Mouse (Mus musculus) kidney, embryonic 16.5 days (tissue): ENCODE data around the gene Ctnna2. TPM values are rescaled to one million over a fixed set of nuclear protein-coding genes. Genes with fewer than 3 reads are reported as not detected.

ENCODE experiments used
- ATAC-seq: fragments of 200-750 bp; cut with Nextera tagmentation; 2 replicates; pipeline ENCODE4 v1.8.0; 2017; ENCODE audit warnings: moderate TSS enrichment; ENCODE audit not compliant: low FRiP score, low TSS enrichment
- H3K27ac ChIP-seq: fragments of 300-500 bp; sonication (generic); 2 replicates; pipeline ENCODE4 v1.5.1; 2014; ENCODE audit warnings: low read length
- H3K27me3 ChIP-seq: fragments of 300-500 bp; sonication (generic); 2 replicates; pipeline ENCODE4 v1.6.1; 2014; ENCODE audit warnings: low read length, control low read depth, mixed read lengths; ENCODE audit not compliant: insufficient read depth
- H3K36me3 ChIP-seq: fragments of 300-500 bp; sonication (generic); 2 replicates; pipeline ENCODE4 v1.6.1; 2014; ENCODE audit warnings: low read length, control low read depth, mixed read lengths; ENCODE audit not compliant: insufficient read depth
- H3K4me1 ChIP-seq: fragments of 300-500 bp; sonication (generic); 2 replicates; pipeline ENCODE4 v1.6.1; 2014; ENCODE audit warnings: low read length, control low read depth, mixed read lengths; ENCODE audit not compliant: insufficient read depth
- H3K4me2 ChIP-seq: fragments of 300-500 bp; sonication (generic); replicated peaks from 2 replicates; pipeline ENCODE4 v1.6.1; 2014; ENCODE audit warnings: low read depth, low read length
- H3K4me3 ChIP-seq: fragments of 300-500 bp; sonication (generic); 2 replicates; pipeline ENCODE4 v1.5.1; 2014; ENCODE audit warnings: mild to moderate bottlenecking, low read length
- H3K9ac ChIP-seq: fragments of 300-500 bp; sonication (generic); replicated peaks from 2 replicates; pipeline ENCODE4 v1.6.1; 2014; ENCODE audit warnings: low read length
- H3K9me3 ChIP-seq: fragments of 300-500 bp; sonication (generic); 2 replicates; pipeline ENCODE4 v1.6.1; 2016; ENCODE audit warnings: low read length, control low read depth
- WGBS: fragments of 180-500 bp; shearing (Covaris S2); extraction: QIAGEN DNeasy Blood & Tissue Kit; methylation state at CpG from one replicate; pipeline ENCODE4 v1.1.7; 2014; 5-methylcytosine and 5-hydroxymethylcytosine counted together
- polyA plus RNA-seq: library from polyadenylated mRNA; unstranded; fragments of >200 nt; fragmentation: Nextera tagmentation; extraction: Ambion mirVana; gene quantifications from 2 replicates; pipeline ENCODE4 v1.2.1, GENCODE M21; 2015

Gene Ctnna2
- polyA plus RNA-seq, 1 experiment from 2014 or later, result 0.91 TPM

DNA sequence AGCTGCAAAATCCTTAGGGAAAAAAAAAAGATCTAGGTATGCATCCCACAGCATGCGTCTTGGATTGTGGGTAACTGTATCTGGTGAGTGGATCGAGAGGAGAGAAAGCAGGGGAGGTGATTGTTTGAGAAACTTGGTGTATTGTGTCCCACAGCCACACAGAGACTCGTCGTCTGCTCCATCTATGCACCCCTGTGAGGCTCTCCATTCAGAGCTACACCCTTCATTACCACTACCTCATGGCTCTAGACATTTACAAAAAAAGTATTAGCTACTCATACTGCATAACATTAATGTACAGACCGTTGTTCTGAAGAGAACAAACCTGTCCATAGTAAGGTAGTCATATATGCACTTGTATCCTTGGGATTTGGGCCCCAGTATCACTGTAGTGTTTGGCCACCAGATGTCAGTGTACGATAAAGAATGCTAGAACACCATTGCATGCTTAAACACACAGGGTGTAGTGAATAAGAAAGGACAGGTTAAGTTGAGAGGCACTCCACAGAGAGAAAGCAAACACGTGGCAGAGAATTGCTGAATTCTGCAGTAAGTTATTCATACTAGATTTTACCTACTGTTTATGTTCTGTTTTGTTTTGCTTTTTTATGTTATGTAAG, 350.8 kb downstream of the Ctnna2 start:
- Histone ChIP-seq H3K27ac (no peak overlapping the region), H3K4me1 (no peaks in the 10 kb centered on the region), H3K27me3 (no peaks in the 10 kb centered on the region), H3K36me3 (no peaks in the 10 kb centered on the region), H3K9me3 (no peaks in the 10 kb centered on the region), H3K4me2 (no peak overlapping the region), H3K4me3 (no peak overlapping the region), H3K9ac (no peak overlapping the region)
- WGBS, result 57% methylated on average over 7 of the region's 7 CpGs
- peak; percentile 67; the same call in 1 of the 2 replicates for ATAC-seq

- Histone ChIP-seq H3K4me3 (no peak overlapping the region), H3K4me2 (no peak overlapping the region), H3K27me3 (no peaks in the 10 kb centered on the region), H3K9me3 (no peaks in the 10 kb centered on the region), H3K4me1 (0 out of 2 replicates have a peak, but pooled peaks cover 4% of the 10 kb centered on the region), H3K27ac (peak overlapping the region; percentile 67; the same call in 1 of the 2 replicates), H3K36me3 (no peaks in the 10 kb centered on the region), H3K9ac (no peak overlapping the region)
- 78% methylated on average over 14 of the region's 14 CpGs for WGBS
- peak; percentile 59; the same call in 1 of the 2 replicates for ATAC-seq
Measured at GRCm38 (mm10) chr6:77604642-77605392, 374.7 kb downstream of the Ctnna2 start.

- Histone ChIP-seq H3K4me3 (no peak overlapping the region), H3K4me2 (0 out of 2 replicates have a peak overlapping the region, but pooled peaks have one; percentile 4), H3K27ac (peak overlapping the region; percentile 67; the same call in 1 of the 2 replicates), H3K9me3 (no peaks in the 10 kb centered on the region), H3K36me3 (no peaks in the 10 kb centered on the region), H3K27me3 (no peaks in the 10 kb centered on the region), H3K9ac (no peak overlapping the region), H3K4me1 (0 out of 2 replicates have a peak, but pooled peaks cover 4% of the 10 kb centered on the region)
- WGBS, result 16% methylated on average over 1 of the region's 1 CpGs
- peak; percentile 65 for ATAC-seq
Measured at GRCm38 (mm10) chr6:77603914-77604313, 375.6 kb downstream of the Ctnna2 start.

DNA sequence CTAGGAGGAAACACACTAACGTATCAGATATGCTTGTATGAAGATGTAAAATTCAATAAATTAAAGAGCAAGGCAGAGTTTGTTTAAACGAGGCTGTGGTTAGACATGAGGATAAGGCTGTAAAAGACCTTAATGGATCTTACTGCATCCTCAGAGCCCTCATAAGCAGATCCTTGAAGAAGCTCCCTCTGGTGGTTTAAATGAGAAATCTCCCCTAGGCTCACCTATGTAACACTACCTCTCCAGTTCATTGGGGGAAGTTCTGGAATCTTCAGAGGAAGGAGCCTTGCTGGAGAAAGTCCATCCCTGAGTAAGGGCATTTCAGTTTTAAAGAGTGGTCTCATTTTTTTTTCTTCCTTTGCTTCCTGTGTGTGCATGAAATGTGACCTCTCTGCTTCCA, 380.3 kb downstream of the Ctnna2 start:
- no peak overlapping the region for H3K4me3 ChIP-seq
- no peak overlapping the region for H3K9ac ChIP-seq
- WGBS, result 55% methylated on average over 2 of the region's 2 CpGs
- H3K4me1 ChIP-seq, result no peaks in the 10 kb centered on the region
- no peak overlapping the region for H3K27ac ChIP-seq
- H3K36me3 ChIP-seq, result no peaks in the 10 kb centered on the region
- no peaks in the 10 kb centered on the region for H3K9me3 ChIP-seq
- H3K27me3 ChIP-seq, result no peaks in the 10 kb centered on the region
- ATAC-seq, result peak; percentile 42; the same call in 1 of the 2 replicates
- H3K4me2 ChIP-seq, result no peak overlapping the region

- no peaks in the 10 kb centered on the region for H3K9me3 ChIP-seq
- H3K36me3 ChIP-seq, result no peaks in the 10 kb centered on the region
- 0 out of 2 replicates have a peak, but pooled peaks have one; percentile 9 for ATAC-seq
- H3K4me3 ChIP-seq, result no peak overlapping the region
- H3K4me2 ChIP-seq, result no peak overlapping the region
- H3K9ac ChIP-seq, result no peak overlapping the region
- WGBS, result 43% methylated on average over 4 of the region's 4 CpGs
- no peaks in the 10 kb centered on the region for H3K4me1 ChIP-seq
- no peak overlapping the region for H3K27ac ChIP-seq
- no peaks in the 10 kb centered on the region for H3K27me3 ChIP-seq
Measured at GRCm38 (mm10) chr6:77582568-77582967, 396.9 kb downstream of the Ctnna2 start.

DNA sequence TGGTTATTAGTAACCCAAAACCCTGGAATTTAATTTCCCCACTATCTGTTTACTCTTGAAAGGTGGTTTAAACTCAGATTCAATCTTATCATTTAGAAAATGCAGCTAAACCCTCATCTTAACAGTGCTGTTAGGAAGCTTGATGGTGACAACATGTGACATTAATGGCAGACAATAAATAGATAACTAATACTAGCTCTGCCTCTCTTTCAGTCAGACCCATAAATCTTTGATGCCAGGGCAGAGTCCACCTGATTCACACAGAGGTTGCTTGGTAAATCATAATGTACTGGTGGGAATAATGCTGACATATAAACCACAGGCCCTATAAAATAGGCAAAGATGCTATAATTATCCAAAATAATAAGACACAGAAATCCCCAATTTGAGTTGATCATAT, 398.6 kb downstream of the Ctnna2 start:
- H3K27ac ChIP-seq, result no peak overlapping the region
- no peak overlapping the region for H3K4me2 ChIP-seq
- ATAC-seq, result no peak
- H3K9me3 ChIP-seq, result no peaks in the 10 kb centered on the region
- H3K4me1 ChIP-seq, result no peaks in the 10 kb centered on the region
- H3K36me3 ChIP-seq, result no peaks in the 10 kb centered on the region
- no peaks in the 10 kb centered on the region for H3K27me3 ChIP-seq
- H3K4me3 ChIP-seq, result no peak overlapping the region
- no peak overlapping the region for H3K9ac ChIP-seq

DNA sequence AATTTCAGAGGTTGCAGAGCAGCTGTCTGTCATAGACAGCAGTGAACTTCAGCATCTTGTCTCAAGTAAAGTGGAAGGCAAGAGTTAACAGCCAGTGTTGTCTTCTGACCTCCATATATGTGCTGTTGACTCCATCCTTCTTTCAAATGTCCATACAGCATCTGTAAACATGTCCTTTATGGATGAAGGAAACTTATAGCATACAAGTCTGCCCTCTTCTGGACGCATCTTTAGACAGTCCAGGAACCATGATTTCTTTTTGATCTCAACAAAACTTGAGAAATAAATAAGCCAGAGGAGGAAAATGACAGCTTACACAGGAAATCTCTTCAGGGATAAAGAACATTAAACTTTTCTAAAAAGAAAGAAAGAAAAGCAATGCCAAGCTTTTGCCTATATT, 400.9 kb downstream of the Ctnna2 start:
- Histone ChIP-seq H3K27me3 (no peaks in the 10 kb centered on the region), H3K27ac (no peak overlapping the region), H3K9ac (no peak overlapping the region), H3K4me3 (no peak overlapping the region), H3K9me3 (no peaks in the 10 kb centered on the region), H3K4me1 (no peaks in the 10 kb centered on the region), H3K36me3 (no peaks in the 10 kb centered on the region), H3K4me2 (no peak overlapping the region)
- no peak for ATAC-seq
- 53% methylated on average over 1 of the region's 1 CpGs for WGBS

- 54% methylated on average over 3 of the region's 3 CpGs for WGBS
- H3K36me3 ChIP-seq, result no peaks in the 10 kb centered on the region
- no peaks in the 10 kb centered on the region for H3K9me3 ChIP-seq
- no peak overlapping the region for H3K4me2 ChIP-seq
- H3K4me1 ChIP-seq, result no peaks in the 10 kb centered on the region
- no peak overlapping the region for H3K4me3 ChIP-seq
- H3K9ac ChIP-seq, result no peak overlapping the region
- H3K27ac ChIP-seq, result no peak overlapping the region
- ATAC-seq, result no peak
- H3K27me3 ChIP-seq, result no peaks in the 10 kb centered on the region
Measured at GRCm38 (mm10) chr6:77577585-77577984, 401.9 kb downstream of the Ctnna2 start.

- no peaks in the 10 kb centered on the region for H3K27me3 ChIP-seq
- 36% methylated on average over 3 of the region's 3 CpGs for WGBS
- no peak overlapping the region for H3K9ac ChIP-seq
- ATAC-seq, result no peak
- no peak overlapping the region for H3K4me3 ChIP-seq
- no peak overlapping the region for H3K27ac ChIP-seq
- no peaks in the 10 kb centered on the region for H3K9me3 ChIP-seq
- H3K36me3 ChIP-seq, result no peaks in the 10 kb centered on the region
- H3K4me2 ChIP-seq, result no peak overlapping the region
- no peaks in the 10 kb centered on the region for H3K4me1 ChIP-seq
Measured at GRCm38 (mm10) chr6:77572614-77573013, 406.9 kb downstream of the Ctnna2 start.

DNA sequence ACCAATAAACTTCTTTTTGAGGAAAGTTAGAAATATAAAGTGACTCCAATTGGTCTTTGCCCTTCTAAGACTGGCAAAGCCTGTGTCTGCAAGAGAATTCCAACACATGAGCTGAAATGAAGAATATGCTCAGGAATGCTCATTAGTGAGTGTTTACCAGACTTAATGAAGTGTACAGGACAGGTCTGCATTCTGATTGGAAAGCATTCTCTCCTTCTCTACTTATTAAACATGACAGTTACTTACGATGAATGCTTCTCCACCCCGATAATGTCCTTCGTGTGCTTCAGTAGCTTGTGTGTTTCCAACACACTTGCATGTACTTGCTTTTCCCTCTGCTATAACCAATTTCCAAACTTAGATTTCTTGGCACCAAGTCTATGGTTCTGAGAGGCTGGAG, 409.6 kb downstream of the Ctnna2 start:
- H3K36me3 ChIP-seq, result no peaks in the 10 kb centered on the region
- H3K9ac ChIP-seq, result no peak overlapping the region
- no peaks in the 10 kb centered on the region for H3K9me3 ChIP-seq
- 85% methylated on average over 3 of the region's 3 CpGs for WGBS
- no peaks in the 10 kb centered on the region for H3K27me3 ChIP-seq
- H3K4me2 ChIP-seq, result no peak overlapping the region
- no peaks in the 10 kb centered on the region for H3K4me1 ChIP-seq
- no peak for ATAC-seq
- no peak overlapping the region for H3K4me3 ChIP-seq
- H3K27ac ChIP-seq, result no peak overlapping the region
